Mouse (Mus musculus) layer of hippocampus, adult 11-12 months (tissue): Measurements from ENCODE around the gene Ssxb3.
"Not testable (repeated sequence)": the region's sequence is repeated elsewhere in the genome, so short reads cannot be mapped to it uniquely, and the experiment has no call there.

Experiments used
- DNase-seq: peaks from one replicate; pipeline ENCODE4 v3.0.0; 2022; ENCODE audit warnings: low spot score

Ssxb3 gene

DNA sequence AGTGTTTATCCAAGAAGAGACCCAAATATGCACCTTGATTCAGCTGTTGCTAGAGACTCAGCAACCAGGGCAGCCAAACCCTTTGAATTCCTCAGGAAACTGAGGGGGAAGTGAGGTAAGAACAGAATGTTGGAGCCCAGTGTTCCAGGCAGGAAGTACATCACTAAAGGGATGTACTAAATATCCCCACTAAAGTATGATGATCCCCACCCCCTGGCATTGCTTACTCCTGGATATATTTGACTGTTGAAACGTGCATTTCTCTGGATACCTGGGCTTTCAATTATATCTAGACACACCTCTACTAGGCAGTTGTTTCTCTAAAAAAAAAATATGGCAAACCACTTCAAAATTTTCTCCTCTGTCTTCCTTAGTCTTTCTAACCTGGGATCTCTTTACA is at the start of gene Ssxb3:
TSS of gene Ssxb3 (minus strand) at position 101 of the 400 bp plus-strand sequence.
- DNase-seq, result not testable (repeated sequence)

DNA sequence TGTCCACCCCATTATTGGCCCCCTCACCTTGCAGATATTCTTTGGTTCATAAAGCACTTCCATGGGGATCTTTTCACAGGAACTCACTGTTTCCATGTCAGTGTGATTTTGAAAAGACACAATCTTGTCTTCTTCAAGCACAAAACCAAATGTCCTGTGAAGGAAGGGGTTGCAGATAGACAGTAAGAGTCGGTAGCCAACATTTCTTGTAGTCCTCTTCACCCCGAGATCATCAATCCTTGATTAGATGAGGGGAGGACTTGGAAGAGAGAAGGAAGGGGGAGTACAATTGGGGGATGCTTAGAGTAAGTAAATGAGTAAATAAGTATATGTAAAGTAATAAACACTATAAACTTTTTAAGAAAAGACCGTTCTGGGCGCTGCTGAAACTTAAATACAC is 43.5 kb downstream of the Ssxb3 start, which contains the start of gene Ssxb6:
TSS of gene Ssxb6 (minus strand) at position 101 of the 400 bp plus-strand sequence.
- not testable (repeated sequence) for DNase-seq
